Mouse (Mus musculus) lung, adult 2 months (tissue): ENCODE measurements at regions not wholly inside any gene's neighbourhood (a gene's known extent, or its start where the extent isn't known, plus 50 kb on each side); places are given as distances from the start of the nearest gene placed in this dataset.

Experiments used
- DNase-seq: peaks from one replicate; pipeline ENCODE4 v3.0.0; 2022
- H3K4me1 ChIP-seq: fragments of 200-500 bp; 2 replicates; pipeline ENCODE4 v1.6.1; 2011; ENCODE audit warnings: low read length; ENCODE audit not compliant: control insufficient read depth, insufficient read depth
- H3K4me3 ChIP-seq: fragments of 200-500 bp; replicated peaks from 2 replicates; pipeline ENCODE3; 2011; ENCODE audit warnings: low read depth, mild to moderate bottlenecking, control low read depth, low read length; ENCODE audit errors: extremely low read depth
- CTCF ChIP-seq: fragments of 200-500 bp; IDR thresholded peaks from 2 replicates; pipeline ENCODE4 v1.5.1; 2011; ENCODE audit warnings: mild to moderate bottlenecking, low read length, control low read depth; ENCODE audit not compliant: insufficient read depth
- POLR2A ChIP-seq: fragments of 200-500 bp; IDR thresholded peaks from 2 replicates; pipeline ENCODE4 v1.6.1; 2011; ENCODE audit warnings: low read depth, mild to moderate bottlenecking, control low read depth, low read length, borderline replicate concordance; ENCODE audit errors: extremely low read depth
- WGBS: fragments of 180-500 bp; shearing (Covaris S2); methylation state at CpG from one replicate; pipeline ENCODE4 v1.1.7; 2018; 5-methylcytosine and 5-hydroxymethylcytosine counted together

DNA sequence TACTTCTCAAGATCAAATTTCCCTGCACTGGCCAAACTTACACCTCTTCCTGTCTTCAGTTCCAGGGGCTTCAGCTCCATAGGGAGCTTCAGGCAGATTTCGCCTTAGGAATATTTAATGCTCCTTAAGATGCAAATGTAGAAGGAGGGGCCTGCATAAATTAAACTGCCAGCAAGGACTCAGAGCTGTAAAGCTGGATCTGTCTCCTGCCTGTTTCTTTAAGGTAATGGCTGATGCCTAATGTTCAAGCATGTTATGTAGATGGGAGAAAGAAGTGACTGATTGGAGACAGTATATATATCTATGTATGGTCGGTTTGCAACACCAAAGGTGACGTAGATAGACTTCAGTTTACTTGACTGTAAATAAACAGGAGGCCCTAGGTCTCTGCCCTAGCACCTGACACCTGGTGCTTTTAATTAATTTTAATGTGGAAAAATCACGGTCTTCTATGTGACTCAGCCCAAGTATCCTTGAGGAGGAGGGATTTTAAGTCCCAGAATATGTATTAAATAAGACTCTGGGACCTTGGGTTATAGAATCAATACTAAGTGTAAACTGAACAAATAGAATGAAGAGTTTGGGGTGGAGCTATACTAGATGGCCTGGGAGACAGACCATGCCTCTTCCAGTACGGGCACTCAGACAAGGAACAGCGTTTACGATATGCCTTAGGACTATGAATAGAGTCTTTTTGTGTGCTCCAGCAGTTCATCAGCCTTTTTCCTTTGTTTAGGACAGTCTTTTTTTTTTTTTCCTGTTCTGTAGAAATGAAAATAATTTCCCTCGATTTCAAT, 651.7 kb upstream of the Lmcd1 start:
- WGBS, result 61% methylated on average over 8 of the region's 8 CpGs
- no peak for DNase-seq
- no peak for TF ChIP-seq POLR2A
- TF ChIP-seq CTCF, result no peak
- no peaks in the 10 kb centered on the region for H3K4me1 ChIP-seq
- H3K4me3 ChIP-seq, result no peak overlapping the region

DNA sequence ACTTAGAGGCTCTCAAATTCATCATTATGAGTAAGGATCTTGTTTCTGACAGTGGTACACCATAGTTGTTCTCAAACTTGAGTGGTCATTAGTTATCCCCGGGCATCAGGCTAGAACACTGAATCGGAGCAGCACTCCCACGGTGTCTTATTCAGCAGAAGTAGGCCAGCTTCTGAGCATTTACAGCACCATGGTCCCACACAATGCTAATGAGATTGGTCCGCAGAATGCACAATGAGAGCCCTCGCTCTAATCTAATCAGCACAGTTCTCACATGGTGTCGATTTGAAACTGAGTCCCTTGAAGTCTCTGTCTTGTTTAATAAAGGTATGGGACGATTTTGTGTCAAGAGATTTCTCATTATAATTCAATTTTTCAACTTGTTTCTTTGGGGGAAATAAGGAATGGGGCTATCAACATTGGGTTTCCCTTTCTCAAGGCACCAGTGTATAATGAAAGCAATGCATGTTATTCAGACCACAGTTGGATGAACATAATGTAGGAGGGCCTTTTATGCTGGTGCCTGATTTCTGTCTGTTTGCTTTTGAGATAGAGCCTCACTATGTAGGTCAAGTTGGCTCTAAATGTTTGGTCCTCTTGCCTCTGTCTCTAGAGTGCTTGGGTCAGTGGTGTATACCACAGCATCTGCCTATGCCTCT, 650.9 kb upstream of the Lmcd1 start:
- TF ChIP-seq CTCF, result no peak
- no peak for TF ChIP-seq POLR2A
- 77% methylated on average over 7 of the region's 7 CpGs for WGBS
- DNase-seq, result no peak
- no peak overlapping the region for H3K4me3 ChIP-seq
- H3K4me1 ChIP-seq, result no peaks in the 10 kb centered on the region

DNA sequence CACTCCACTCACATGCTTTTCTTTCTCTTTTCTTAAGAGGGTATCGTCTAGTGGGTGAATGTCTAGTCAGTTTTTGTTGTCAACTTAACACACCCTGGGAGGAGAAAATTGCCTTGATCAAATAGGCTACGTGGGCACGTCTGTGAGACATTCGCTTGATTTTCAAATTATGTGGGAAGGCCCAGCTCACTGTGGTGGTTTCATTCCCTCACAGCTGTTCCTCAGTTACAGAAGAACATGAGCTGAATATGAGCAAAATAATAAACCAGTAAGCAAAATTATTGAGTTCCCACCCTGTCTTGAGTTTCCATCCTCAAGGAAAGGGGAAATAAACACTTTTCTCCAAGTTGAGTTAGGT, 650.4 kb upstream of the Lmcd1 start:
- Histone ChIP-seq H3K4me3 (no peak overlapping the region), H3K4me1 (no peaks in the 10 kb centered on the region)
- DNase-seq, result no peak
- whole genome bisulfite sequencing, result 89% methylated on average over 4 of the region's 4 CpGs
- TF ChIP-seq CTCF (no peak), POLR2A (no peak)

- DNase-seq, result no peak
- H3K4me3 ChIP-seq, result no peak overlapping the region
- H3K4me1 ChIP-seq, result no peaks in the 10 kb centered on the region
- no peak for TF ChIP-seq CTCF
- no peak for TF ChIP-seq POLR2A
Measured at GRCm38 (mm10) chr6:111625501-111625900, 648.1 kb upstream of the Lmcd1 start.

DNA sequence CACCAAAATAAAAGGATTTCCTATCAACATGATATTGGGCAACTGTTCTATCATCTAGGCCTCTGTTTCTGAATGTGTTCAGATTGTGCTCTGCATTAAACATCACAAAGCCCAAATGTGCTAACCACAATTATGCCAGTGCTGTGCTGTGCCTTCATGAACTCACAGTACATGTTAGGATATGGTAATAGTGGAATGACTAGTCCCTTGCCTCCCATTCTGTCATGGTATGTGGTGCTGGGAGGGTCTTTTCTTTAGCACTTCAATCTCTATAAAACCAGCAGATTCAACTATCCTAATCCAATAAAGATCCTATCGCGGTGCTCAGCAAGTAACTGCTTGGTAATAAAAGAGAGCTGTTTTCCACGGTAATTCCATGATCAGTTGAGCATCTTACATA, 620.8 kb upstream of the Lmcd1 start:
- Histone ChIP-seq H3K4me1 (no peaks in the 10 kb centered on the region), H3K4me3 (no peak overlapping the region)
- 98% methylated on average over 3 of the region's 3 CpGs for WGBS
- TF ChIP-seq POLR2A (no peak), CTCF (no peak)
- DNase-seq, result no peak

DNA sequence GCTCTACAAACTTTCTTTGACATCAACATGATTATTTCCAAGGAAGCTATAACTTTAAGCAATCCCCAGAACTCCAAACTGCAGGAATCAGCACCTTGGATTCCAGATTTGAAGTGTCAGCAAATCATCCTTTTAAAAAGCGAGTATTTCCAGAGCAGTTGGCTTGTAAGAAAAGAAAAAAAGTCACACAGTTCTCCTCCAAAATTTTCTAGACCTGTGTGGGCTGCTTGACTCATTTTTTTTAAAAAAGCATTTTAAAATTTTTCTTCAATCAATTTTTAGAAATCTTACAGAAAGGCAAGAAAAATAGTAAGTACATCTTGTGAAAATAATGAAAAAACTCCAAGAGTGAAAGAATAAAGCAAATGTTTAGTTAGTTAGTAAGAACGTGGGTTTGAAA, 613.6 kb upstream of the Lmcd1 start:
- H3K4me1 ChIP-seq, result no peaks in the 10 kb centered on the region

GRCm38 (mm10) chr6:111664603-111665002, 609.0 kb upstream of the Lmcd1 start:
- DNase-seq, result no peak
- TF ChIP-seq POLR2A, result no peak
- TF ChIP-seq CTCF, result no peak
- no peaks in the 10 kb centered on the region for H3K4me1 ChIP-seq
- no peak overlapping the region for H3K4me3 ChIP-seq

More for the DNA sequence above, 613.6 kb upstream of the Lmcd1 start:
- TF ChIP-seq POLR2A, result no peak
- no peak for TF ChIP-seq CTCF
- 49% methylated on average over 2 of the region's 2 CpGs for WGBS
- H3K4me3 ChIP-seq, result no peak overlapping the region
- DNase-seq, result no peak

DNA sequence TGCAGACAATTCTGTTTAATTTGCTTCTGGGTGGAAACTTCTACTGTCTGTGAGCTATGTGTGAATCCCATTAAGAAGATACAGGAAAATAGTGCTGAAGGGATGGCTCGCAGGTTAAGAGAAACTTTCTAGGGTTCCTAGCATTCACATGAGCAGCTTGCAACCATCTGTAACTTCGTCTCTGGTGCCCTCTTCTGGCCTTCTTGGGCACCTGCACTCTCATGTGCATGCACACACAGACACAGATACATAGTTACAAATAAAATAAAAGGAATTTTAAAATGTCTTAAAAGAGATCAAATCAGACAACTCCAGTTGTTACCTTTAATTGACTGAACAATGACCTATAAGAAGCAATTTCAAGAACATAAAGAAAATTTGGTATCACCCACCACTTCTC, 588.6 kb upstream of the Lmcd1 start:
- no peak overlapping the region for H3K4me3 ChIP-seq
- 61% methylated on average over 2 of the region's 2 CpGs for WGBS
- TF ChIP-seq CTCF (no peak), POLR2A (no peak)
- no peaks in the 10 kb centered on the region for H3K4me1 ChIP-seq
- no peak for DNase-seq

GRCm38 (mm10) chr6:111702864-111703263, 570.7 kb upstream of the Lmcd1 start:
- H3K4me1 ChIP-seq, result no peaks in the 10 kb centered on the region
- H3K4me3 ChIP-seq, result no peak overlapping the region
- TF ChIP-seq POLR2A, result no peak
- TF ChIP-seq CTCF, result no peak
- 65% methylated on average over 1 of the region's 1 CpGs for WGBS
- no peak for DNase-seq

- 50% methylated on average over 1 of the region's 1 CpGs for WGBS
Measured at GRCm38 (mm10) chr6:111708277-111708676, 565.3 kb upstream of the Lmcd1 start.

DNA sequence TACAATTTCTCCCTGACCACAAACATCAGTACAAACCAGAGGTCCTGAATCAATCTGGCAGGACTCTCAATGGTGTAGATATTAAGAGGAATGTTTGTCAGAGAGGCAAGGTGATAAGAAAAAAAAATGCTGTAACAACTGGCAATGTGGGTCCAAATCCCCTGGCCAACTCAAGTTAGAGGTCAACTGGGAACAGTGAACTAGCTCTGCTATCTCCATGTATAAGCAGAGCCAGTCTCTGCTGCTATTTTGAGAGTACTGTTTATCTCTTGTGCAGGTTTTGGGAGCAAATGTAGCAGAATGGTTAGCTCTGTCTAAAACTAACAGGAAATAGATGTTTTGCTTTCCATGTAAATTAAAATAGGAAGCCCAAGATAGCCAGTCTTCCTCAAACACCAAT, 547.6 kb upstream of the Lmcd1 start:
- H3K4me3 ChIP-seq, result no peak overlapping the region
- TF ChIP-seq POLR2A (no peak), CTCF (no peak)
- H3K4me1 ChIP-seq, result no peaks in the 10 kb centered on the region
- DNase-seq, result no peak

More at GRCm38 (mm10) chr6:111708277-111708676, 565.3 kb upstream of the Lmcd1 start:
- TF ChIP-seq POLR2A (no peak), CTCF (no peak)
- Histone ChIP-seq H3K4me1 (no peaks in the 10 kb centered on the region), H3K4me3 (no peak overlapping the region)
- no peak for DNase-seq
